ENCODE assay signal across 21 mouse cellular contexts in genomic region chr15:97666457-97666770, GRCm38 (mm10). TPM values are rescaled to one million over a fixed set of nuclear protein-coding genes. Genes with fewer than 3 reads are reported as not detected.
DNase-seq lines count a peak whose midpoint lies in the region; ATAC-seq lines count a peak whose summit lies in the region.
"Had no signal": no experiment of that assay in that cellular context is flagged by ENCODE, and none has a peak within 500 bp of the region (broad histone marks: within the 10 kb centered on the region; RNA-seq: fewer than 3 reads in every experiment).

No protein-coding gene starts in this region.

- no peak for ATAC-seq in erythroid progenitor cell, adult 5-6 weeks (replicated peaks; ENCODE audit: low FRiP score, poor library complexity, severe bottlenecking)
- ATAC-seq: forebrain, embryonic 14.5 days; forebrain, postnatal 0 days; hindbrain, embryonic 16.5 days; intestine, embryonic 15.5 days had no signal

- DNase-seq in cerebellum, adult 9-11 months = peak; percentile 8
- DNase-seq in cerebellum, adult 11 months = no peak
- DNase-seq in CD4-positive helper T cell, adult 2 months (ENCODE audit: low read depth, low spot score) = peak; percentile 39
- peak; percentile 50 for DNase-seq in MN1 (ENCODE audit: low spot score)
- no peak for DNase-seq in kidney, postnatal 36 days
- DNase-seq in c-Kit-positive CD71-positive TER-119-positive erythroid progenitor cells, embryonic 14.5 days (ENCODE audit: low spot score) = no peak
- DNase-seq: adrenal gland, postnatal 10 days; adrenal gland, postnatal 36 days; cerebellum, adult 11-12 months; cerebellum, adult 8-10 months; cerebellum, postnatal 14 days; forebrain, postnatal 0 days; gastrocnemius, postnatal 36 days; heart, postnatal 10 days; heart, postnatal 36 days; kidney, adult 18-20 months; kidney, adult 9 months had no signal

RNA-seq across cellular contexts. Expression of gene Rpap3, which starts 39.2 kb away (rescaled TPM):
- total RNA-seq in erythroid progenitor cell, adult 5-6 weeks (2015; ENCODE audit: low replicate concordance) = 4.2 and 5.0 TPM in 2 replicates
- 6.4 and 6.6 TPM in 2 replicates for total RNA-seq in erythroid progenitor cell, adult 5-6 weeks (2017; ENCODE audit: low replicate concordance)

Comparison
In these comparisons a context has a peak if more than half of its experiments do, and no peak if none do; other contexts are left out.
1. DNase-seq: peak in cerebellum, adult 9-11 months (single experiment), CD4-positive helper T cell, adult 2 months (single experiment) and MN1 (single experiment); none in cerebellum, adult 11 months (single experiment), kidney, postnatal 36 days (0 of 2) and c-Kit-positive CD71-positive TER-119-positive erythroid progenitor cells, embryonic 14.5 days (single experiment).